Mouse (Mus musculus) ES-E14 (cell line): Measurements from ENCODE around the gene Thra. TPM values are rescaled to one million over a fixed set of nuclear protein-coding genes. Genes with fewer than 3 reads are reported as not detected.

Source experiments
- DNase-seq: peaks from one replicate; pipeline ENCODE4 v3.0.0-alpha.2; 2013; ENCODE audit warnings: low read depth, low spot score
- H3K27ac ChIP-seq: 2 replicates; pipeline ENCODE4 v1.5.1; 2012; ENCODE audit warnings: low read depth, mild to moderate bottlenecking, low read length, moderate library complexity, mixed read lengths; ENCODE audit not compliant: poor library complexity, insufficient read depth, severe bottlenecking
- H3K36me3 ChIP-seq: 2 replicates; pipeline ENCODE4 v1.6.1; 2012; ENCODE audit warnings: mild to moderate bottlenecking, low read length, moderate library complexity, mixed read lengths; ENCODE audit not compliant: control insufficient read depth, poor library complexity, insufficient read depth, severe bottlenecking
- H3K4me1 ChIP-seq, 2 experiments: fragments of 150-350 bp in 1 of 2; sonication (generic) in 1 of 2; 2 replicates each; pipeline ENCODE4 v1.6.1; 2012; ENCODE audit warnings: low read length in 2 of 2, mild to moderate bottlenecking in 1 of 2, mixed read lengths in 1 of 2; ENCODE audit not compliant: control insufficient read depth in 2 of 2, insufficient read depth in 2 of 2, poor library complexity in 1 of 2
- H3K4me3 ChIP-seq, 2 experiments: fragments of 150-350 bp in 1 of 2; sonication (generic) in 1 of 2; 2 replicates each; pipeline ENCODE4 v1.5.1; 2012; ENCODE audit warnings: low read length in 2 of 2, low read depth in 1 of 2, mild to moderate bottlenecking in 1 of 2, mixed read lengths in 1 of 2; ENCODE audit not compliant: insufficient read depth in 1 of 2, poor library complexity in 1 of 2, severe bottlenecking in 1 of 2
- H3K9ac ChIP-seq: 2 replicates; pipeline ENCODE4 v1.6.1; 2012; ENCODE audit warnings: low read depth, mild to moderate bottlenecking, low read length, mixed read lengths; ENCODE audit not compliant: poor library complexity, insufficient read depth, severe bottlenecking
- H3K9me3 ChIP-seq: fragments of 150-350 bp; sonication (generic); 2 replicates; pipeline ENCODE4 v1.6.1; 2012; ENCODE audit warnings: low read depth, mild to moderate bottlenecking, low read length; ENCODE audit not compliant: control insufficient read depth, insufficient read depth
- CHD2 ChIP-seq: IDR thresholded peaks from 2 replicates; pipeline ENCODE4 v1.6.1; 2014; ENCODE audit warnings: mild to moderate bottlenecking, low read depth, low read length, inconsistent platforms
- HCFC1 ChIP-seq: IDR thresholded peaks from 2 replicates; pipeline ENCODE4 v1.6.1; 2012; ENCODE audit warnings: low read length, inconsistent platforms, borderline replicate concordance; ENCODE audit not compliant: insufficient read depth
- MAFK ChIP-seq: IDR thresholded peaks from 2 replicates; pipeline ENCODE4 v1.6.1; 2014; ENCODE audit warnings: mild to moderate bottlenecking, low read depth, low read length, inconsistent platforms; ENCODE audit not compliant: insufficient read depth
- ZC3H11A ChIP-seq: IDR thresholded peaks from 2 replicates; pipeline ENCODE4 v1.6.1; 2012; ENCODE audit warnings: low read depth, mild to moderate bottlenecking, inconsistent platforms, low read length, borderline replicate concordance
- ZNF384 ChIP-seq: IDR thresholded peaks from 2 replicates; pipeline ENCODE4 v1.6.1; 2012; ENCODE audit warnings: low read depth, low read length, inconsistent platforms
- in situ Hi-C, 2 experiments: fragments of 600-800 bp; cut with MboI; formaldehyde crosslinking; loops; one replicate each; pipeline ENCODE4 v1.15.1; 2025; ENCODE audit warnings: low sequenced_read_pairs in 2 of 2, inconsistent platforms in 1 of 2; ENCODE audit not compliant: unreplicated experiment in 2 of 2
- total RNA-seq: library from RNA; depleted of rRNA; stranded (reverse); fragments of 300-350 nt; gene quantifications from 2 replicates; pipeline ENCODE4 v1.2.3, GENCODE M21; 2012

Thra gene
- total RNA-seq, 1 experiment = 7.7 TPM

DNA sequence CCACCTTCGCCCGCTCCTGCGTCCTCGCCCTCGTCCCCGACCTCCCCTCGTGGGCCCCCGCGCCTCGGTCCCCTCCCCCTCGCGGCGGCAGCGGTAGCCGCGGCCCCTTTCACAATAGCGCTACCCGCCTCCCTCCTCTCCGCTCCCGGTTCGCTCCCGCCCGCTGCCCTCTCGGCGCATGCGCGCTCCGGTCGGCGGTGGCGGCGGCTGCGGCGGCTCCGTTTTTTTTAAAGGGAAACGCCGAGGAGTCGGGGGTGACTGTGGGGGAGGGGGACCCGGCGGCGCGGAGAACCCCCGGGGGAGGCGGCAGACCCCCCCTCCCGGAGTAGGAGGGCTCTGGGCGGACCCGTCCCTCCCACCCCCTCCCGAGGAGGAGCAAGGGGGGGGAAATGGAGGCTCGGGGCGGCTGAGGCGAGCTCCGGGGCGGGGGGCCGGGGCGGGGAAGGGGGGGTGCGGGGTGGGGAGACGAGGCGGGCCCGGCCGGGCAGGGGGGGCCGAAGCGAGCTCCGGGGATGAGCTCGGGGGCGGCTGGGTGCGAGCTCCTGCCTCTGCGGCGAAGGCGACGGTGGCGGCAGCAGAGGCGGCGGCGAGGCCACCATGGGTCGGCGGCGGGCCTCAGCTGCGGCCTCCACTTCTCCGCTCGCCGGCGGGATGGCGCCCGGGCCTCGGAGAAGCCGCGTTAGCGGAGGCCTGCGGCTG is 54.7 kb downstream of the Thra start, which contains the start of gene Msl1:
Msl1 (plus strand) TSS at position 502 of the 699 bp plus-strand sequence.
- Histone ChIP-seq H3K9me3 (no peaks in the 10 kb centered on the region), H3K9ac (peak within 1 kb of the TSS; percentile 93), H3K36me3 (peaks cover 1% of the 10 kb centered on the region), H3K4me1 (peaks cover 2 to 9% of the 10 kb centered on the region in 2 experiments; a peak in 2 of 4 replicates), H3K27ac (peak within 1 kb of the TSS; percentile 93), H3K4me3 (peak within 1 kb of the TSS; percentile 81 to 85)
- no peak for DNase-seq
- TF ChIP-seq CHD2 = no peak
- TF ChIP-seq ZC3H11A = no peak
- peak; percentile 59; the same call in 1 of the 2 replicates for TF ChIP-seq ZNF384
- TF ChIP-seq MAFK = no peak
- TF ChIP-seq HCFC1 = no peak; the same call in 1 of the 2 replicates
- in situ Hi-C loops = no loop called here

DNA sequence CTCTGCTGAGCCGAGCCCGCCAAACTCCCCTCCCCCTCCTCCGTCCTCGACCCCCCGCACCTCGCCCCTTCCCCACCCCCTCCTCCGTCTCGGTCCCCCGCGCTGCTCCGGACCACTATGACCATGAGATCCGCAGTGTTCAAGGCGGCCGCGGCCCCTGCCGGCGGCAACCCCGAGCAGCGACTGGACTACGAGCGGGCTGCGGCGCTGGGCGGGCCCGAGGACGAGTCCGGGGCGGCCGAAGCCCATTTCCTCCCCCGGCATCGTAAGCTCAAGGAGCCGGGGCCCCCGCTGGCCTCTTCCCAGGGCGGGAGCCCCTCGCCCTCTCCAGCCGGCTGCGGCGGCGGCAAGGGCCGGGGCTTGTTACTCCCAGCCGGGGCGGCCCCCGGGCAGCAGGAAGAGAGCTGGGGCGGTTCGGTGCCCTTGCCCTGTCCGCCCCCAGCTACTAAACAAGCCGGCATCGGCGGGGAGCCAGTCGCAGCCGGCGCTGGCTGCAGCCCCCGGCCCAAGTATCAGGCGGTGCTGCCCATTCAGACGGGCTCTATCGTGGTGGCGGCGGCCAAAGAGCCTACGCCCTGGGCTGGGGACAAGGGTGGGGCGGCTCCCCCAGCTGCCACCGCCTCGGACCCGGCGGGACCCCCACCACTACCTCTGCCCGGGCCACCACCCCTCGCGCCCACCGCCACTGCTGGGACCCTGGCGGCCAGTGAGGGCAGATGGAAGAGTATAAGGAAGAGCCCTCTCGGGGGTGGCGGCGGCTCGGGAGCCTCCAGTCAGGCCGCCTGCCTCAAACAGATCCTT is 55.5 kb downstream of the Thra start:
- peak overlapping the region; percentile 93 for H3K9ac ChIP-seq
- no peaks in the 10 kb centered on the region for H3K9me3 ChIP-seq
- TF ChIP-seq ZC3H11A = no peak
- no peak for TF ChIP-seq ZNF384
- no peak for TF ChIP-seq CHD2
- TF ChIP-seq MAFK = no peak
- no peak for TF ChIP-seq HCFC1
- in situ Hi-C loops = no loop called here
- DNase-seq = no peak
- H3K4me1 ChIP-seq = peaks cover 2 to 9% of the 10 kb centered on the region in 2 experiments; a peak in 2 of 4 replicates
- H3K36me3 ChIP-seq = peaks cover 6% of the 10 kb centered on the region
- peak overlapping the region; percentile 93 for H3K27ac ChIP-seq
- peak overlapping the region; percentile 81 to 85 for H3K4me3 ChIP-seq

DNA sequence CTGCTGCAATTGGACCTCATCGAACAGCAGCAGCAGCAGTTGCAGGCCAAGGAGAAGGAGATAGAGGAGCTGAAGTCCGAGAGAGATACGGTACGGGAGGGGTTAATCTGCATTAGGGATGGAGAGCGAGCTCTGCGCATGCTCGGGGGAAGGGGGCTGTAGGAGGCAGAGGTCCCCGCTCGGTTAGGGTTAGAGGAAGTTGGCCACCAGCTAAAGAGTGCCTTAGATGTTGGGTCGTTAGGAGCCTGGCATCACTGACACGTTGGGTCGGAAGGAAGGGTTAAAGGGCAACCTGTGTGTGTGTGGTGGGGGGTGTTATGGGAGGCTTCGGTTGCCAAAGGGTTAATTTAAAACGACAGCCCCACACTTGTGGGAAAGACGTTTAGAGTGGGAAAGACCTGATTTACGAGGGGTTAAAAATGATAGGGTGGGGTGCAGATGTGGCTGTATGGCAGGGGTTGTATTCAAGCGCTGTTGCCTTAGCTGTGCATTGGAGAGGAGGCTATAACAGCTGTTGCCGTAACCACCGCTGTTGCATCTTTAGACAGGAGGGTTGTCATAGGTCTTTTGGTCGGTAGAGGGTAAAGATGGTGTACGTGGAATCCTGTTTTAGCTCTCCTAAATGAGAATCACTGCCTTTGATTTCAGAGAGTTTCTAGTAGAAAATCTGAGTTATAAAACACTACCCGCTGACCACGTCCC is 56.2 kb downstream of the Thra start:
- peak overlapping the region; percentile 81 to 85 for H3K4me3 ChIP-seq
- no peak for DNase-seq
- no peak for TF ChIP-seq MAFK
- no peak for TF ChIP-seq CHD2
- TF ChIP-seq ZC3H11A = no peak
- no peak for TF ChIP-seq ZNF384
- TF ChIP-seq HCFC1 = no peak
- H3K9ac ChIP-seq = peak overlapping the region; percentile 93
- in situ Hi-C loops = no loop called here
- H3K36me3 ChIP-seq = peaks cover 8% of the 10 kb centered on the region
- H3K27ac ChIP-seq = peak overlapping the region; percentile 93; the same call in 1 of the 2 replicates
- no peaks in the 10 kb centered on the region for H3K9me3 ChIP-seq
- peaks cover under 1 to 9% of the 10 kb centered on the region in 2 experiments; a peak in 2 of 4 replicates for H3K4me1 ChIP-seq

DNA sequence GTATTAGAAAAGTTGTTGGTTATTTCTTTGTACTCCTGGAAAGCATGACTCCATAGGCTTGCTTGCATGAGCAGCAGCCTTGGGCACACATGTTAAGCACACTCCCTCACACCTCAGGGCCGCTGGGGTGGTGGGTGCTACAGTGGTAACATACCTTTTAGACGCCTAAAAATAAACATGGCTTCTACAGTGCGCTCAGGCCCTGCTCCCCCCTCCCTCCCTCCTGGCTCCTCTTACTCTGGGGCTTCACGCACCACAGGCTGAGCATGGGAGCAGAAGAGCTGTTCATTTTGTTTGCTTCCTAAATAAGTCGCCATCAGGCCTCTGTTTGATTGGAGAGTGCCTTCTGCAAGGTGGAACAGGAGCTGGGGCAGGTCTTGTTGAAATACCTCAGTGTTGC is 56.9 kb downstream of the Thra start:
- H3K4me1 ChIP-seq = peaks cover 0 to 8% of the 10 kb centered on the region in 2 experiments; a peak in 2 of 4 replicates
- no peak overlapping the region for H3K9ac ChIP-seq
- H3K36me3 ChIP-seq = peaks cover 11% of the 10 kb centered on the region
- in situ Hi-C loops = no loop called here
- no peak for DNase-seq
- H3K4me3 ChIP-seq = peak overlapping the region in 1 of 2 experiments; percentile 81; a peak in 2 of 4 replicates
- no peak for TF ChIP-seq HCFC1
- TF ChIP-seq ZC3H11A = no peak
- no peak for TF ChIP-seq MAFK
- no peak for TF ChIP-seq ZNF384
- no peaks in the 10 kb centered on the region for H3K9me3 ChIP-seq
- H3K27ac ChIP-seq = no peak overlapping the region
